Mouse (Mus musculus) small intestine, adult 2 months (tissue): ENCODE results near the gene Hipk2.

Source experiments
- CTCF ChIP-seq: fragments of 200-500 bp; IDR thresholded peaks from 2 replicates; pipeline ENCODE4 v1.5.1; 2012; ENCODE audit warnings: low read depth, mild to moderate bottlenecking, control low read depth, inconsistent platforms, low read length, moderate library complexity, mixed read lengths; ENCODE audit not compliant: insufficient replicate concordance, insufficient read length; ENCODE audit errors: extremely low read depth
- POLR2A ChIP-seq: fragments of 200-500 bp; IDR thresholded peaks from 2 replicates; pipeline ENCODE4 v1.6.1; 2012; ENCODE audit warnings: low read depth, mild to moderate bottlenecking, control low read depth, inconsistent platforms, low read length, moderate library complexity

GRCm38 (mm10) chr6:38760911-38761706, 114.9 kb downstream of the Hipk2 start:
- TF ChIP-seq CTCF (no peak), POLR2A (no peak)
